Mouse (Mus musculus): ENCODE data around the gene Pigk.
"Not testable (repeated sequence)": the region's sequence is repeated elsewhere in the genome, so short reads cannot be mapped to it uniquely, and the experiment has no call there.

The Pigk gene

DNA sequence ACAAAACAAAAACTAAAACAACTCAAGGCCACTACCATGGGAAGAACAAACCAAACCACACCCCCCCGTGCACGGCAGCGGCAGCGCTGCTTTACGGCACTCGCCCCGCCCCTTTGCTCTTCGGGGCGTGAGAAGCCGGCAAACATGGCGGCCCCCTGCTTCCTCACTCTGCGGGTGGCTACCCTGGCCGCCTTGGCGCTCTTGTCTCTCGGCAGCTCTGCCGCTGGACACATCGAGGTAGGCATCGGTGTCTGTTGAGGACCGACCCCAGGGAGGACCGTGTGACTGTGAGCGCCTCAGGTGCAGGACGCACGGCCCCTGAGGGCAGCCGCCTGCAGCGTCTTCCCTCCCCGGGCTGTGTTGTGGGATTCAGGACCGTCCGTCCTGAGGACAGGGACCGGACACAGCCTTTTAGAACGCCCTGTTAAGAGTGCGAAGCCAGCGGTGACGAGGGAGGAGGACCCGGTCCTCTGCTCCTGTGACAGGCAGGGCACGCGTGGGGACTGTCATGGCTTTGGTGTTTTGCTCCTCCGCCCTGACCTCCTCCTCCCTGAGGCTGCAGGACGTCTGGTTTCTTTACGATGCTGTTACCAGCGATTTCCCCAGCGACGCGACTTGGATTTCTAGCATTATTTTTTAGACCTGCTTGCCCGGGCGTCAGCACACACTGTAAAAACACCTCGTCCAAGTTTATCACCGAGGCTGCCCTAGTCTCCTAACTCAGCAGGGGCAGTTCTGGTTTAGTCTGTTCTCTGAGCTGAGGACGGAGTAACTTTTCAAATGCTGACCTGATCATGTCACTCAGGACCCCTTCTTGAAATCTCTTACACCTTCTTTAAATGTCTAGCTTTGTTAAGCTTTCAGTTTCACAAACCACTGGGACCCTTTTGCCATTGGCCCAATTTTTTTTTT is at the start of gene Pigk:
TSS of gene Pigk (plus strand) at position 110 of the 912 bp plus-strand sequence.
- peak; percentile 92 for DNase-seq (ENCODE audit: low read depth, low spot score)

- peak; percentile 63 for DNase-seq (ENCODE audit: low read depth, low spot score)
Measured at GRCm38 (mm10) chr3:152666991-152667355, 46.9 kb upstream of the Pigk start.

DNA sequence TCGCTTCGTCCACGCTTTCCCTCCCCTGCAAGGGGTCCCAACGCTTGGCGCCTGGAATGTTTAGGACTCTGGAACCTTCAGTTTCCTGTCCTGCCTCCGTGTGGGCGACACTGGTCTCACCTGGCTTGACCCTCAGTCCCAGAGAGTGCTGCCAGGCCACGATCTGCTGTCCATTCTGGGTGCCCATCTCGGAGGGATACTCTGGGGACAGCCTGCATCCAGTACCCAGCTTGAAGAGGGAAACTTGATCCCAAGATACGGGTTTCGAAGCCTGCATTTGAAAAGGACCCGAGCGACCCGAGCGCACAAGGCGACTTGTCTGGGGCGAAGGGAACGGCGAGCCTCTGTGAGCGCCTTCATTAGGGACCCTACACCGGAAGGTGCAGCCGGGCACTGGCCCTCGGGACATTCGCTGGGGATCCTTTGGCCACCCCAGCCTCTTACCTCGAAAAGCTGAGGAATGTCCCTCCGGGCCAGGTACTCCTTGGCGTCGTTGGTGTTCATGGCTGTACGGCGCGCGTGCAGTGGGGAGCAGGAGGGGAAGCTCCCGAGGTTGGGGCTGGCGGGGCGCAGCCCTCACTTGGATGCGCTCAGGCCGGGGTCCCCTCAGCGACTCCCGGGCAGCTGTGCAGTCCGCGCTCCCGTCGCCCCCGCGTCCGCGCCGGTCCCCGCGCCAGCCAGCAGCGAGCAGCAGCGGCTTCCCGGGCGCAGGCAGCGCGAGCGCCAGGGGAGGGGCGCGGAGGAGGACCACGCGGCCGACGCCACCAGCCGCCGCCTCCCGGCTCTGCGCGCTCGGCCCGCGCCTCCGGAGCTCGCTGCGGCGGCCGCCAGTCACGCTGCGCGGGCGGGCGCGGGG is 46.3 kb upstream of the Pigk start:
- peak; percentile 76 for DNase-seq (ENCODE audit: low read depth, low spot score)

DNA sequence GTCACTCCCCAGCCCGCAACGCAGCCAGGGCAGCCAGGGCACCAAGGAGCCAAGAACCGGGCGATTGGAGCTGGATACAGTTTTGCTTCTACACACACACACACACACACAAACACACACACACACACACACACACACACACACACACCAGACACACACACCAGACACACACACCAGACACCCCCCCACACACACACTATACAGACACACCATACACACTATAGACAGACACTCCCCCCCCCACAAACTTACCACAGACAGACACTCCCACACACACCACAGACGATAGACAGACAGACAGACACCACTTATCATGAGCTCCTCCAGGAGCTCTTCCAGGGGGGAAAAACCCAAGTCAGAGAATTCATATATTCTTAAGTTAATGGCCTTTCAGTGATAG is 45.7 kb upstream of the Pigk start, which contains the start of gene Ak5:
TSS of gene Ak5 (minus strand) at position 122 of the 400 bp plus-strand sequence.
- no peak for DNase-seq (ENCODE audit: low read depth, low spot score)

GRCm38 (mm10) chr3:152668793-152669192 is 45.1 kb upstream of the Pigk start:
- peak; percentile 45 for DNase-seq (ENCODE audit: low read depth, low spot score)

DNA sequence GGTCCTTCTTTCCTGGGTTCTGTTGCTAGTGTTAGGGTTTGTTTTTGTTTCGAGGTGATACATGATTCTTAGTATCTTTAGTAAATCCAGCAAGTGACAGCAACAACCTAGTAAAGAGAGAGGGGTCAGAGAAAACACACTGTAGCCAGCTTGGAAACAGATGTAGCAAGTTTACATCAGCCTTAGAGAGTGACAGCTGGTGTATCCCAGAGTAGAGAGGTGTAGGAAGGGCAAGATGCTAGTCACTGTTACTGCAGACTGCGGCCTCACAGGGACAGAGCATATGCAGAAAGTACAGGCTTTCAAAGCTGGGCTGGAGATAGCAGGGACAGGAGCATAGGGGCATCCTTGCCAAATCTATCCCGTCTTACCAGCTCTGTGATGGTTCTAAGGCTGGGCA is 44.1 kb upstream of the Pigk start:
- DNase-seq (ENCODE audit: low read depth, low spot score) = no peak

DNA sequence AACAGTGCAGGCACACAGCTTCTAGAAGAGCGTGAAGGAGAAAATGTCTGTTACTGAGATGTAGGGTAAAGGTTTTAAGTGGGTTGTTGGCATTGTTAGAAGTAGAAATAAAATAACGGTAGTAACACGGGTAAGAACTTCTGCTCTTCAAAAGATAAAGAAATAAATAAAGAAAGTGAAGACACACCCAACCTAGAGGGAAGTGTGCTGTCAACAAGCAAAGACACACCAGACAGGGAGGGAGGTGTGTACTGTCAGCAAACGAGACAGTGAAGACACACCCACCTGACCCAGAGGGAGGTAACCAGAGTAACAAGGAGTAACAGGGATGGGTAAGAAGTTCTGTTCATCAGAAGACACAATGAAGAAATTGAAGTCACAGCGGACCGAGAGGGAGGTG is 39.2 kb upstream of the Pigk start:
- DNase-seq (ENCODE audit: low read depth, low spot score) = no peak

DNA sequence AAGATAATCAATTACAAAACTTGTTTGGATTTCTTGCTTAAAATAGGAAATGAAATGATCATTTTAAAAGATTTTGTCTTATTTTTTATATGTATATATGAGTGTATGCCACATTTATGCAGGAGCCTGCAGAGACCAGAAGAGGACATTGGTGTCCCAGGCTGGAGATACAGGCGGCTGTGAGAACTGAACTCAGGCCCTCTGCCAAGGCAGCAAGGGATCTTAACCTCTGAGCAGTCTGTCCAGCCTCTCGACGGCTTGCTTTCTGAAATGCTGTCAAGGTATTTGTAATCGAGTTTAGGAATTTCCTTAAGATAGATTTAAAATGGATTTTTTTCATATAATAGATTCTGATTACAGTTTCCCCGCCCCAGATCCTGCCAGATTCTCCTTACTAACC is 25.4 kb upstream of the Pigk start:
- DNase-seq (ENCODE audit: low read depth, low spot score) = no peak

GRCm38 (mm10) chr3:152689105-152689504 is 24.8 kb upstream of the Pigk start:
- DNase-seq (ENCODE audit: low read depth, low spot score) = no peak

DNA sequence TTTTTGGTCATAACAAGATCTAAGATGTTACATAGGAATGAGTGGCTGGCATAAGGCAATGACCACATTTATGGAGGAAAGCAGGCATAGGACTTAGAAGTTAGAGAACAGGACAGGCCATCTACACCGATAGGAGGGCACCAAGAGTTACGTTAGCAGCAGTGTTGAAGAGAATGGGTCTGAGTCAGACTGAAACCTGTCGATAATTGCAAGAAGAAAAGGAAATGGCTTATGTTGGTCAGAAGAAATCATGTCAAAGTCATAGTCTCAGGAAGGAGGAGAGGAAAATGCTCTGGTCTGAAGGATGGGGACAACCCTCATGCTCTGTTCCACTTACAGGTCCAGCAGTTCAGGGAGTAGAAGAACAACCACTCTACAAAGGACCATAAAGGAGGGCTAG is 18.9 kb upstream of the Pigk start:
- no peak for DNase-seq (ENCODE audit: low read depth, low spot score)

DNA sequence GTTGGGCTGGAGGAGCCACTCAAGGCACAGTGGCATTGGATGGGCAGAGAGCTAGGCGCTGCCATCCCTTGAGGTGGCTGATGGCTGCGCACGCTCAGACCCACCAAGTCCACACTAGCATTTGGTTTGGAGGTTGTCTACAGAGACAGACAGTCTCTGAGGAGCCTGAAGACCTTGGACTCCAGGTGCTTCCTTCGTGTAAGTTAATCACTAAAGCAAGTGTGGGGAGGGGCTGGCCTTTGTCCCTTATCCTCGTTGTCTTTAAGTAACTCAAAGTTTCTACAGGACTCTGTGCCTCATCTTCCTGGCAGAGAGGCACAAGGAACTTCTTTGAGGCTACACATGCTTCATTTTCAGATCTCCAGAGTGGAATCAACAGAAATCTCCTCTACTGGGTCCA is 15.9 kb upstream of the Pigk start:
- DNase-seq (ENCODE audit: low read depth, low spot score) = no peak

GRCm38 (mm10) chr3:152699261-152699660 is 14.6 kb upstream of the Pigk start:
- no peak for DNase-seq (ENCODE audit: low read depth, low spot score)

GRCm38 (mm10) chr3:152701536-152701935 is 12.4 kb upstream of the Pigk start:
- DNase-seq (ENCODE audit: low read depth, low spot score) = not testable (repeated sequence)

DNA sequence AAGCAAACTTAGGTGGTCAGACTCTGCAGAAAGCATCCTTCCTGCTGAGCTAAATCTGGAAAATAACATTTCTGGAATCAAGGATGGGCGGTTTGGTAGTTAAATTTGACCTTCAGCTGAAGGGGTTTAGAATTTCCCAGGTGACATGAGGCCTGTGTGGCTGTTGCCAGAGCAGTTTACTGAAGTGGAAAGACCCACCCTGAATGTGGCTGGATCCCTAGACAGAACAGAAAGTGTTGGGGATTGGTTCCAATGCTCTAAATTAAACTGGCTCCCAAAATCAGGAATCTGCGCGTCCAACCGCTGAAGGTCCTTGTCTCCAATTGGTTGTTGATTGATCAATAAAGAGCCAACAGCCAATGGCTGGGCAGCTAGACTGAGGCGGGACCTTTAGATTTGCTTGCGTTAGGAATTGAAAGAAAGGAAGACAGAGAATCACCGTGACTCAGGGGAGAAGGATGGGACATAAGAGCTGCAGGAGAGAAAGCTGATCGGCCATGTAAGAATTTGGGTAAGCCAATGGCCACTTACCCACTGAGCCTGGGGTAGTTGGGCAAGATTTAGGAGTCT is 11.5 kb upstream of the Pigk start:
- DNase-seq (ENCODE audit: low read depth, low spot score) = peak; percentile 66

DNA sequence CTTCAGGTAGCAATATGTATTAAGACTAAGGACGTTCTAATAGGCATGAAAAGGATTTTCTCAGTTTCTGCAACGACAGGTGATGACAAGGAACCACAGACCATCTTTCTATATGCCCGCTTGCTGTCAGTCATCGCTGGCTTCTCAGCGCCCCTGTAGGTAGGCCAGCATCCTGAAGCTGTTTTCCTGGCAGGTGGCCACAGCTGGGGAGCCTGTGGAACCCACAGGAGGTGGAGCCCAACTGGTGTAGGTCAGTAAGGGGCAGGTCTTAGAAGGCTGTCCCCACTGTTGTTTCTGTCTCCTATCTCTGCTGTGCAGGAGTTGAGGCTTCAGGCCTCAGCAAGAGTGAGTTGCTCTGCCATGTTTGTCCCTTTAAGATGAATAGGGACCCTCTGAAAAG is 8.1 kb upstream of the Pigk start:
- DNase-seq (ENCODE audit: low read depth, low spot score) = no peak

GRCm38 (mm10) chr3:152706901-152707300 is 7.0 kb upstream of the Pigk start:
- no peak for DNase-seq (ENCODE audit: low read depth, low spot score)

- DNase-seq (ENCODE audit: low read depth, low spot score) = no peak
Measured at GRCm38 (mm10) chr3:152707321-152707823, 6.5 kb upstream of the Pigk start.

DNA sequence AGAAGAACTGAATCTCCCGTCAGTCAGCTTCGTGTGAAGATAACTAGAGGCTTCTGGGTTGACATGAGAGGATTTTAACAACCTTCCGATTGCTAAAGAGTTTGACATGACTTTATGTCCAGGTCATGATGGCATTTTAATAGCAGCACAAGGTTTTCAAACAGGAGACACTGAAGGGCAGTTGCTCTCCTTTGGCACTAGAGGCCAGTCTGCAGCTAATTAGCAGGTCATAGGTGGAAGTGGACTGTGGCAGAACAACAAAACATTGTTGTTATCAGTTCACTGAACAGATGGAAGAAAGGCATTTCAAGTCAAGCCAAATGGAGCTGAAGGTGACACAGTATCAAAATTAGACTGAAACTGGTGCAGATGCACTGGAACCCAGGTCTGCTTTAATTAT is 4.0 kb upstream of the Pigk start:
- no peak for DNase-seq (ENCODE audit: low read depth, low spot score)

DNA sequence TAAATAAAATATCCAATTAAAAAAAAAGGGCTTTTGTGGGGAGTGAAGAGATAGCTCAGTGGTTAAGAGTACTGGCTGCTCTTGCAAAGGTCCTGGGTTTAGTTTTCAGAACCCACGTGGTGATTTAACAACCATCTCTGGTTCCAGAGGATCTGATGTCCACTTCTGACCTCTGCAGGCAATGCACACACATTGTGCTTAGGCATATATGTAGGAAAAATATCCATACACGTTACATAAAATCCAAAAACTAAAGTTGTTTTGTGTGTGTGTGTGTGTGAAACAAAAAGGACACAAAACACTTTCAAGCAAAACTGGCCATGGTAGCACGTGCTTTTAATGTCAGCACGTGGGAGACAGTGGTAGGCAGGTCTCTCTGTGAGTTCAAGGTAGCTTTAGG is 943 bp upstream of the Pigk start:
- DNase-seq (ENCODE audit: low read depth, low spot score) = no peak

GRCm38 (mm10) chr3:152721301-152721700 is 7.4 kb downstream of the Pigk start:
- DNase-seq (ENCODE audit: low read depth, low spot score) = no peak

GRCm38 (mm10) chr3:152722836-152723235 is 8.9 kb downstream of the Pigk start:
- DNase-seq (ENCODE audit: low read depth, low spot score) = peak; percentile 63

- DNase-seq (ENCODE audit: low read depth, low spot score) = peak; percentile 81
Measured at GRCm38 (mm10) chr3:152724446-152724845, 10.5 kb downstream of the Pigk start.

All from brain, adult 2 months (tissue).